Mouse (Mus musculus) hindbrain, embryonic 11.5 days (tissue): Measurements from ENCODE around the gene Svs1. TPM values are rescaled to one million over a fixed set of nuclear protein-coding genes. Genes with fewer than 3 reads are reported as not detected.
A peak's percentile ranks its signal among the peaks of the same experiment; 100 is the strongest.
"Not testable (repeated sequence)": the region's sequence is repeated elsewhere in the genome, so short reads cannot be mapped to it uniquely, and the experiment has no call there.

Experiments used
- ATAC-seq: fragments of 200-750 bp; cut with Nextera tagmentation; 2 replicates; pipeline ENCODE4 v1.8.0; 2017; ENCODE audit warnings: mild to moderate bottlenecking, moderate TSS enrichment, moderate library complexity; ENCODE audit not compliant: low FRiP score
- DNase-seq: peaks from one replicate; pipeline ENCODE4 v3.0.0-alpha.2; 2015; ENCODE audit warnings: low spot score
- H3K27ac ChIP-seq: fragments of 300-500 bp; sonication (generic); 2 replicates; pipeline ENCODE4 v1.5.1; 2014; ENCODE audit warnings: mild to moderate bottlenecking, low read depth, low read length
- H3K27me3 ChIP-seq: fragments of 300-500 bp; sonication (generic); 2 replicates; pipeline ENCODE4 v1.6.1; 2014; ENCODE audit warnings: mild to moderate bottlenecking, low read length, moderate library complexity, mixed read lengths; ENCODE audit not compliant: control insufficient read depth, insufficient read depth
- H3K36me3 ChIP-seq: fragments of 300-500 bp; sonication (generic); 2 replicates; pipeline ENCODE4 v1.6.1; 2014; ENCODE audit warnings: mild to moderate bottlenecking, low read length, moderate library complexity, mixed read lengths; ENCODE audit not compliant: control insufficient read depth, insufficient read depth
- H3K4me1 ChIP-seq: fragments of 300-500 bp; sonication (generic); replicated peaks from 2 replicates; pipeline ENCODE4 v1.6.1; 2014; ENCODE audit warnings: low read length, mixed read lengths; ENCODE audit not compliant: control insufficient read depth, insufficient read depth
- H3K4me2 ChIP-seq: fragments of 300-500 bp; sonication (generic); replicated peaks from 2 replicates; pipeline ENCODE4 v1.6.1; 2014; ENCODE audit warnings: mild to moderate bottlenecking, low read depth, low read length
- H3K4me3 ChIP-seq: fragments of 300-500 bp; sonication (generic); 2 replicates; pipeline ENCODE4 v1.5.1; 2014; ENCODE audit warnings: low read depth, low read length
- H3K9ac ChIP-seq: fragments of 300-500 bp; sonication (generic); 2 replicates; pipeline ENCODE4 v1.6.1; 2014; ENCODE audit warnings: low read depth, low read length
- H3K9me3 ChIP-seq: fragments of 300-500 bp; sonication (generic); 2 replicates; pipeline ENCODE4 v1.6.1; 2016; ENCODE audit warnings: low read length; ENCODE audit not compliant: control insufficient read depth
- WGBS: fragments of 180-500 bp; shearing (Covaris S2); extraction: QIAGEN DNeasy Blood & Tissue Kit; methylation state at CpG from one replicate; pipeline ENCODE4 v1.1.7; 2014; 5-methylcytosine and 5-hydroxymethylcytosine counted together
- polyA plus RNA-seq: library from polyadenylated mRNA; unstranded; fragments of >200 nt; fragmentation: Nextera tagmentation; extraction: Ambion mirVana; gene quantifications from 2 replicates; pipeline ENCODE4 v1.2.1, GENCODE M21; 2014

The Svs1 gene
- polyA plus RNA-seq, 1 experiment from 2014 or later = not detected

GRCm38 (mm10) chr6:48959151-48959550 lies 27.5 kb upstream of the Svs1 start:
- H3K4me2 ChIP-seq, H3K4me3 ChIP-seq, H3K9me3 ChIP-seq, H3K4me1 ChIP-seq, H3K27me3 ChIP-seq, H3K27ac ChIP-seq, ATAC-seq, H3K36me3 ChIP-seq, H3K9ac ChIP-seq: not testable (repeated sequence)
- peak; percentile 20 for DNase-seq
- WGBS = 30% methylated on average over 7 of the region's 7 CpGs

GRCm38 (mm10) chr6:48966696-48967095 lies 20.0 kb upstream of the Svs1 start:
- H3K4me2 ChIP-seq, H3K27me3 ChIP-seq, H3K9me3 ChIP-seq, H3K4me1 ChIP-seq, H3K27ac ChIP-seq, H3K9ac ChIP-seq, DNase-seq, H3K36me3 ChIP-seq, H3K4me3 ChIP-seq, ATAC-seq: not testable (repeated sequence)
- WGBS = 94% methylated on average over 5 of the region's 5 CpGs

- DNase-seq = no peak
- Histone ChIP-seq H3K9ac (no peak overlapping the region), H3K4me3 (no peak overlapping the region), H3K9me3 (no peaks in the 10 kb centered on the region), H3K27me3 (no peaks in the 10 kb centered on the region), H3K27ac (no peak overlapping the region), H3K36me3 (no peaks in the 10 kb centered on the region), H3K4me2 (no peak overlapping the region), H3K4me1 (no peaks in the 10 kb centered on the region)
- ATAC-seq = no peak
Measured at GRCm38 (mm10) chr6:48967868-48968267, 18.8 kb upstream of the Svs1 start.

GRCm38 (mm10) chr6:48974663-48975062 lies 12.0 kb upstream of the Svs1 start, which contains the start of gene Doxl2:
Gene Doxl2 (plus strand): TSS chr6:48974963.
- H3K4me3 ChIP-seq = no peak within 1 kb of the TSS
- H3K36me3 ChIP-seq = no peaks in the 10 kb centered on the region
- H3K9ac ChIP-seq = no peak within 1 kb of the TSS
- no peaks in the 10 kb centered on the region for H3K9me3 ChIP-seq
- no peaks in the 10 kb centered on the region for H3K4me1 ChIP-seq
- no peak for DNase-seq
- no peak for ATAC-seq
- no peak within 1 kb of the TSS for H3K4me2 ChIP-seq
- no peak within 1 kb of the TSS for H3K27ac ChIP-seq
- H3K27me3 ChIP-seq = no peaks in the 10 kb centered on the region
- WGBS = 95% methylated on average over 2 of the region's 2 CpGs

GRCm38 (mm10) chr6:48979616-48980015 lies 7.0 kb upstream of the Svs1 start:
- Histone ChIP-seq H3K36me3 (no peaks in the 10 kb centered on the region), H3K4me2 (no peak overlapping the region), H3K4me1 (no peaks in the 10 kb centered on the region), H3K27me3 (no peaks in the 10 kb centered on the region), H3K9me3 (no peaks in the 10 kb centered on the region), H3K27ac (no peak overlapping the region), H3K9ac (no peak overlapping the region), H3K4me3 (no peak overlapping the region)
- no peak for DNase-seq
- ATAC-seq = no peak
- WGBS = 51% methylated on average over 1 of the region's 1 CpGs

- DNase-seq = no peak
- no peaks in the 10 kb centered on the region for H3K4me1 ChIP-seq
- H3K9me3 ChIP-seq = no peaks in the 10 kb centered on the region
- no peak overlapping the region for H3K9ac ChIP-seq
- H3K27ac ChIP-seq = no peak overlapping the region
- WGBS = 90% methylated on average over 3 of the region's 3 CpGs
- no peak overlapping the region for H3K4me2 ChIP-seq
- no peak overlapping the region for H3K4me3 ChIP-seq
- no peaks in the 10 kb centered on the region for H3K27me3 ChIP-seq
- no peaks in the 10 kb centered on the region for H3K36me3 ChIP-seq
- ATAC-seq = no peak
Measured at GRCm38 (mm10) chr6:48982305-48982704, 4.4 kb upstream of the Svs1 start.

- no peak for DNase-seq
- Histone ChIP-seq H3K9ac (no peak overlapping the region), H3K4me1 (no peaks in the 10 kb centered on the region), H3K4me2 (no peak overlapping the region), H3K36me3 (no peaks in the 10 kb centered on the region), H3K9me3 (no peaks in the 10 kb centered on the region), H3K27ac (no peak overlapping the region), H3K4me3 (no peak overlapping the region), H3K27me3 (no peaks in the 10 kb centered on the region)
- no peak for ATAC-seq
- 93% methylated on average over 5 of the region's 5 CpGs for WGBS
Measured at GRCm38 (mm10) chr6:48989971-48990370, 3.3 kb downstream of the Svs1 start.

- no peak overlapping the region for H3K4me3 ChIP-seq
- H3K36me3 ChIP-seq = no peaks in the 10 kb centered on the region
- no peak overlapping the region for H3K27ac ChIP-seq
- H3K9ac ChIP-seq = no peak overlapping the region
- no peaks in the 10 kb centered on the region for H3K9me3 ChIP-seq
- DNase-seq = no peak
- ATAC-seq = no peak
- no peaks in the 10 kb centered on the region for H3K4me1 ChIP-seq
- no peaks in the 10 kb centered on the region for H3K27me3 ChIP-seq
- H3K4me2 ChIP-seq = no peak overlapping the region
- 79% methylated on average over 4 of the region's 4 CpGs for WGBS
Measured at GRCm38 (mm10) chr6:48991991-48992390, 5.3 kb downstream of the Svs1 start.

GRCm38 (mm10) chr6:48998186-48998585 lies 11.5 kb downstream of the Svs1 start:
- Histone ChIP-seq H3K36me3 (no peaks in the 10 kb centered on the region), H3K4me1 (no peaks in the 10 kb centered on the region), H3K27me3 (no peaks in the 10 kb centered on the region), H3K4me2 (no peak overlapping the region), H3K9ac (no peak overlapping the region), H3K4me3 (no peak overlapping the region), H3K27ac (no peak overlapping the region), H3K9me3 (no peaks in the 10 kb centered on the region)
- 71% methylated on average over 6 of the region's 6 CpGs for WGBS
- DNase-seq (no peak), ATAC-seq (no peak)
